Mouse (Mus musculus): ENCODE measurements around the gene Bfsp1.

DNA sequence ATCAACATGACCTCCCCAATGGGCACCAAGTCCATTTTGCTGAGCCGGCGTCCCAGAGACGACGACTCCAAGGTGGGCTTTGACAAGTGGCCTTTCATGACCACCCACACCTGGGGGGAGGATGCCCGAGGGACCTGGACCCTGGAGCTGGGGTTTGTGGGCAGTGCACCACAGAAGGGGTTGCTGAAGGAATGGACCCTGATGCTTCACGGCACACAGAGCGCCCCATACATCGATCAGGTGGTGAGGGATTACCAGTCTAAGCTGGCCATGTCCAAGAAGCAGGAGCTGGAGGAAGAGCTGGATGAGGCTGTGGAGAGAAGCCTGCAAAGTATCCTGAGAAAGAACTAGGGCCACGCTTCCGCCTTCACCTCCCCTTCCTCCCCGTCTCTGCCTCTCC lies 49.5 kb downstream of the Bfsp1 start:
- TF ChIP-seq CTCF (IDR thresholded peaks at IDR 0.05; ENCODE audit: low read depth) (no peak), EP300 (optimal IDR thresholded peaks at IDR 0.05) (no peak)

Data from stomach, postnatal 0 days (tissue).